Mouse (Mus musculus): ENCODE measurements at regions not wholly inside any gene's neighbourhood (a gene's known extent, or its start where the extent isn't known, plus 50 kb on each side); places are given as distances from the start of the nearest gene placed in this dataset.

DNA sequence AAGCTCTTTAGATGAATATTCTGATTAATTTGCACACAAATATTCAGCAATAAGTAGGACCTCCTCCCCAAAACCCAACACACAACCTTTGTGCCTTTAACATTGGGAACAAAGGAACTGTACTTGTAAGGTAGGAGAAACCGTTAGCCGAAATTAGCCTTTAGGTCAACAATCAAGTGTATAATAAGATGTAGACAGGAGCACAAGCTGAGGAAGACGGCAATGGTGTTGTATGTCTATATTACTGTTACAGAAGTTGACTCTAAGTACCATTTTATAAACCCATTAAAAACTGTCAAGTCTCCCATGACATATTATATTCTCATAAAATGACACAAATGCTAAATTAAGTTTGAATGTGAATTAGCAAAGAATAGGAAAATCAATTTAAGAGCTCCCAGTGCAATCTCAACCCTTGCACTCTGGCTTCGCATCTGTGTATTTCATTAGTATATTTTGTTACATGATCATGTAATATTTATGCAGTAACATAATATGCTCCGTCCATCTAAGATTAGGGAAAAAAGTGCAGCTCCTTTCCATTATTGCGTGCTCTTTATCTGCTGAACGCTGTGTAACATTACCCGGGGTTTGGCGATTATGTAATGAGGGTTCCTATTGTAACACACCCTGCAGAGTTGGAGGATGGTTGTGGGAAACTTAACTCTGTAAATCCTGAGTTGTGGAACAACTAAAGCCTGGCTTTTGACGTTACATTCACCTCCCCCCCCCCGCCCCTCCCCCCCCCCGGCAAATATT, 510.3 kb upstream of the Cited2 start:
- no peak for TF ChIP-seq GATA1 (IDR thresholded peaks at IDR 0.05; ENCODE audit: borderline replicate concordance, low read length)
- no peak for TF ChIP-seq FLI1 (IDR thresholded peaks at IDR 0.05; ENCODE audit: low read length)

Data from megakaryocyte, embryonic 14.5 days (primary cell).